Mouse (Mus musculus) CD4-positive, CD25-positive, alpha-beta regulatory T cell, adult 9 weeks (primary cell): ENCODE data around the gene Cers6. TPM values are rescaled to one million over a fixed set of nuclear protein-coding genes. Genes with fewer than 3 reads are reported as not detected.

ENCODE experiments used
- polyA plus RNA-seq: library from polyadenylated mRNA; unstranded; fragments of 100-300 nt; shearing (Covaris generic); gene quantifications from one replicate; pipeline ENCODE4 v1.2.1, GENCODE M21; 2017

Cers6 gene
- 13.3 TPM for polyA plus RNA-seq

GRCm38 (mm10) chr2:68860904-68861685 is at the start of gene Cers6:
Gene Cers6, plus strand, starts transcription at chr2:68861441.

DNA sequence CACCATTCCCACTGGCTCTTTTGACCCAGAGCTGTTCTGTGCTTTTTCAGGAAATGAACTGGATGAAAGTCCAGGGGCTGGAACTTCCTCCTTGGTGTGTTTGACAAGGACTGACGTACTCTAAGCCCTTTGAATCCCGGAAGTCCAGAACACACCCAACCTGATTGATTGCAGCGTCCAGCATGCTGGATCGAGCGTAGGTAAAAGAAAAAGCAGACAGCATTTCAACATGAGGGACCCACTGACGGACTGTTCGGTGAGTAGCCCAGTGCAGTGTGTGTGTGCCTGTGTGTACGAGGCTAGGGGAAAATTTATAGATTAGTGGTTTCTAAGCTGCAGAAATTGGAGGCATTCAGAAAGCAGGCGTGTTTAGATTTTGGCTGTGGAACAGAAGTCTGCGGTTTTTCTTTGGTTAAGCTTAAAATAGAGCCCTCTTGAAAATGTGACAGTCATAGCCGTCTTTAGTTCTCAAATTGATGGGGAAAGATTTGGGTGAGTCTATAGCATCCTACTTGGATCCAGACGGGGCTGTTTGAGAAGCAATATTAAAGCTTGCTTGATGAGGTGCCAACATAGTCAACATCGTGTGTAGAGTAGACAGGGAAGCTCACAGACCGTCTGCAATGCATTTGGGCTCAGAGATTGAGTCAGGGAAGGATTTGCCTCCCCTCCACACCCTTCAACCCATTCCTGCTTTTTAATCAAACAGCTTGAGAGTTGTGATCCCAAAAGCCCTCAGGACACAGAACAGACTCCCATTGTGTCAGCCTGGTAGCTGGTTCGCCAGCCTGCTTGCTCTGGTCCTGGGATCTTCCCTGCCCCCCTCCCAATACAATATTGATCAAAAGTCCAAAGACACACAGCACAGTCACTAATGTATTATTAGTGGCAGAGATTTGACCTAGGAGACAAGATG is 274.7 kb downstream of the Cers6 start, which contains the start of gene Nostrin:
Gene Nostrin (plus strand): TSS at position 140 of the 916 bp plus-strand sequence.

Other genes starting within 250 kb of the Cers6 start
- gene 4932414N04Rik, start 205.0 kb upstream of the Cers6 start, polyA plus RNA-seq, result not detected